Mouse (Mus musculus) stomach, embryonic 14.5 days (tissue): ENCODE results near the gene Llph. TPM values are rescaled to one million over a fixed set of nuclear protein-coding genes. Genes with fewer than 3 reads are reported as not detected.
"Not testable (repeated sequence)": the region's sequence is repeated elsewhere in the genome, so short reads cannot be mapped to it uniquely, and the experiment has no call there.

Experiments
- ATAC-seq: fragments of 200-750 bp; cut with Nextera tagmentation; 2 replicates; pipeline ENCODE4 v1.8.0; 2017; ENCODE audit warnings: low read depth, moderate TSS enrichment; ENCODE audit not compliant: insufficient number of reproducible peaks, insufficient read depth, low FRiP score
- H3K27ac ChIP-seq: fragments of 300-500 bp; sonication (generic); 2 replicates; pipeline ENCODE4 v1.5.1; 2014; ENCODE audit warnings: mild to moderate bottlenecking, low read length, moderate library complexity, mixed read lengths
- H3K27me3 ChIP-seq: fragments of 300-500 bp; sonication (generic); 2 replicates; pipeline ENCODE4 v1.6.1; 2014; ENCODE audit warnings: low read length, control low read depth, mixed read lengths; ENCODE audit not compliant: control insufficient read depth, insufficient read depth
- H3K36me3 ChIP-seq: fragments of 300-500 bp; sonication (generic); 2 replicates; pipeline ENCODE4 v1.6.1; 2014; ENCODE audit warnings: mild to moderate bottlenecking, control low read depth, low read length, moderate library complexity, mixed read lengths; ENCODE audit not compliant: control insufficient read depth, insufficient read depth
- H3K4me1 ChIP-seq: fragments of 300-500 bp; sonication (generic); 2 replicates; pipeline ENCODE4 v1.6.1; 2014; ENCODE audit warnings: low read length, control low read depth, mixed read lengths; ENCODE audit not compliant: control insufficient read depth, insufficient read depth
- H3K4me2 ChIP-seq: fragments of 300-500 bp; sonication (generic); replicated peaks from 2 replicates; pipeline ENCODE4 v1.6.1; 2014; ENCODE audit warnings: low read depth, low read length, control low read depth
- H3K4me3 ChIP-seq: fragments of 300-500 bp; sonication (generic); 2 replicates; pipeline ENCODE4 v1.5.1; 2014; ENCODE audit warnings: low read depth, low read length, control low read depth
- H3K9ac ChIP-seq: fragments of 300-500 bp; sonication (generic); replicated peaks from 2 replicates; pipeline ENCODE4 v1.6.1; 2014; ENCODE audit warnings: low read depth, mild to moderate bottlenecking, control low read depth, low read length, moderate library complexity, mixed read lengths
- H3K9me3 ChIP-seq: fragments of 300-500 bp; sonication (generic); 2 replicates; pipeline ENCODE4 v1.6.1; 2016; ENCODE audit warnings: low read depth, low read length, control low read depth; ENCODE audit not compliant: control insufficient read depth
- WGBS: fragments of 180-500 bp; shearing (Covaris S2); extraction: QIAGEN DNeasy Blood & Tissue Kit; methylation state at CpG from one replicate; pipeline ENCODE4 v1.1.7; 2014; 5-methylcytosine and 5-hydroxymethylcytosine counted together
- polyA plus RNA-seq: library from polyadenylated mRNA; unstranded; fragments of >200 nt; fragmentation: Nextera tagmentation; extraction: Ambion mirVana; gene quantifications from 2 replicates; pipeline ENCODE4 v1.2.1, GENCODE M21; 2014

Gene Llph
- polyA plus RNA-seq, 1 experiment from 2014 or later = 59.2 TPM

DNA sequence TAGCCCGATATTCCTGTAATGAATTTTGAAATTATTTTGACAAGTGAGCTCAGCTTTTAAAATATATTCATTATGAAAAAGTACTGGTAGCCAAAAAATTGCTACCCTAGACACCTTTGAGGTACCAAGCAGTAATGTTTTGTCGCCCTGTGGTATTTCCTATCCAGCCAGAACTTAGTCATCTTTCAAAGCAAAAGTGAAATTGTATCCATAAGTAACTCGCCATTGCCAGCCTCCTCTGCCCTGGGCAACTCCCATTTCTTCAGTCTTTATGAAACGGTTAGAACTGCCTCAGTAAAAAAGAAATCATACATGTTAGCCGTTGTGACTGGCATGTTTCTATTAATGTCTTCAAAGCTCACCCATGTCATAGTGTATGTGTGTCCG, 17.3 kb upstream of the Llph start:
- Histone ChIP-seq H3K4me2 (peak overlapping the region; percentile 75), H3K9me3 (peaks cover 5% of the 10 kb centered on the region; the same call in 1 of the 2 replicates), H3K9ac (peak overlapping the region; percentile 60; the same call in 1 of the 2 replicates), H3K4me3 (peak overlapping the region; percentile 97), H3K27ac (no peak overlapping the region), H3K4me1 (peaks cover 2% of the 10 kb centered on the region; the same call in 1 of the 2 replicates), H3K27me3 (no peaks in the 10 kb centered on the region), H3K36me3 (no peaks in the 10 kb centered on the region)
- no peak for ATAC-seq
- WGBS = 61% methylated on average over 6 of the region's 6 CpGs

DNA sequence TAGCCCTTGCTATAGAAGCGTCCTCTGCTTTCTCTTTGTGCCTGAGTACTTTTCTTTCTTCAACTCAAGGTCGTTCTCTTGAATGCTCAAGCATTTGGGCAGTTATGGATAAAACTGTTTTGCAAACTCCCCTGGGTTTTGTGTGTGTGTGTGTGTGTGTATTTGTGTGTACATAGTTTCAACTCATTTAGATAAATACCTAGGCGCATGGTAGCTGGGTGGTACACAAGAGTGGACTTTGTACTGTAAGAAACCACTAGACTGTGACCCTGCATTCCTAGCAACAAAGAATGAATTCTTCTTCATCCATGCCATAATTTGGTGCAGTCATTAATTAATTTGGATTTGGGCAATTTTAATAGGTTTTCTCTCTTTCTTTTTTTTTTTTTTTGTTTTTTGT, 16.8 kb upstream of the Llph start:
- H3K9ac ChIP-seq = no peak overlapping the region
- no peaks in the 10 kb centered on the region for H3K36me3 ChIP-seq
- H3K27me3 ChIP-seq = no peaks in the 10 kb centered on the region
- H3K27ac ChIP-seq = no peak overlapping the region
- peaks cover 5% of the 10 kb centered on the region; the same call in 1 of the 2 replicates for H3K9me3 ChIP-seq
- peak overlapping the region; percentile 97; the same call in 1 of the 2 replicates for H3K4me3 ChIP-seq
- H3K4me1 ChIP-seq = peaks cover 2% of the 10 kb centered on the region; the same call in 1 of the 2 replicates
- H3K4me2 ChIP-seq = peak overlapping the region; percentile 75
- 78% methylated on average over 3 of the region's 3 CpGs for WGBS
- ATAC-seq = no peak

DNA sequence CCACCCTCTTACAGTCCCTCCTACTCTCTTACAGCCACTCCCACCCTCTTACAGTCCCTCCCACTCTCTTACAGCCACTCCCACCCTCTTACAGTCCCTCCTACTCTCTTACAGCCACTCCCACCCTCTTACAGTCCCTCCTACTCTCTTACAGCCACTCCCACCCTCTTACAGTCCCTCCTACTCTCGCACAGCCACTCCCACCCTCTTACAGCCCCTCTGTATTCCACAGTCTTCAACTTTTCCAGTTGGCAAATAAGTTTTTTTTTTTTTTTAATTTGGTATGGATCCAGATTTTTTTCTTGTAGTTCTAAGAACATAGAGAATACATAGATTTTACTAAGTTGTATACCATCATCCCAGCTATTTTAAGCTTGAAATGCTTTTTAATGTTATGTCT, 9.8 kb upstream of the Llph start:
- not testable (repeated sequence) for H3K4me1 ChIP-seq, ATAC-seq, H3K9me3 ChIP-seq, H3K27me3 ChIP-seq, H3K4me3 ChIP-seq, H3K36me3 ChIP-seq, H3K4me2 ChIP-seq, H3K9ac ChIP-seq, H3K27ac ChIP-seq
- WGBS = 81% methylated on average over 1 of the region's 1 CpGs

DNA sequence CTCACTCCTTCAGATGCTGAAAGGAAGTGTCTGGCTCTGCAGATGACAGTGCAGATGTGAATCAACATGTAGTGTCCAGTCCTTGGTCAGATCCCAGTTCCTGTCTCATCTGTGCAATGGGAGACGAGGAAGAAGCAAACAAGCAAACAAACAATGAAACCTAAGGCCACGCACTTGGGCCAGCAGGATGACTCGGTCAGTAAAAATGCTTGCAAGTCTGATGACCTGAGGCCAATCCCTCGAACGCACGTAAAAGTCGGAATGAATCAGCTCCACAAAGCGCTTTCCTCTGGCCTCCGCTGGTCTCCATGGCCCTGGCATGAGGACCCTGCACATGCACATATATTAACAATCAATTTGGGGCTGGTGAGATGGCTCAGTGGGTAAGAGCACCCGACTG, 7.9 kb upstream of the Llph start:
- Histone ChIP-seq H3K9me3 (no peaks in the 10 kb centered on the region), H3K27ac (no peak overlapping the region), H3K4me2 (no peak overlapping the region), H3K36me3 (peaks cover 5% of the 10 kb centered on the region; the same call in 1 of the 2 replicates), H3K4me1 (no peaks in the 10 kb centered on the region), H3K27me3 (no peaks in the 10 kb centered on the region), H3K4me3 (no peak overlapping the region), H3K9ac (no peak overlapping the region)
- 91% methylated on average over 10 of the region's 10 CpGs for whole genome bisulfite sequencing
- no peak for ATAC-seq

DNA sequence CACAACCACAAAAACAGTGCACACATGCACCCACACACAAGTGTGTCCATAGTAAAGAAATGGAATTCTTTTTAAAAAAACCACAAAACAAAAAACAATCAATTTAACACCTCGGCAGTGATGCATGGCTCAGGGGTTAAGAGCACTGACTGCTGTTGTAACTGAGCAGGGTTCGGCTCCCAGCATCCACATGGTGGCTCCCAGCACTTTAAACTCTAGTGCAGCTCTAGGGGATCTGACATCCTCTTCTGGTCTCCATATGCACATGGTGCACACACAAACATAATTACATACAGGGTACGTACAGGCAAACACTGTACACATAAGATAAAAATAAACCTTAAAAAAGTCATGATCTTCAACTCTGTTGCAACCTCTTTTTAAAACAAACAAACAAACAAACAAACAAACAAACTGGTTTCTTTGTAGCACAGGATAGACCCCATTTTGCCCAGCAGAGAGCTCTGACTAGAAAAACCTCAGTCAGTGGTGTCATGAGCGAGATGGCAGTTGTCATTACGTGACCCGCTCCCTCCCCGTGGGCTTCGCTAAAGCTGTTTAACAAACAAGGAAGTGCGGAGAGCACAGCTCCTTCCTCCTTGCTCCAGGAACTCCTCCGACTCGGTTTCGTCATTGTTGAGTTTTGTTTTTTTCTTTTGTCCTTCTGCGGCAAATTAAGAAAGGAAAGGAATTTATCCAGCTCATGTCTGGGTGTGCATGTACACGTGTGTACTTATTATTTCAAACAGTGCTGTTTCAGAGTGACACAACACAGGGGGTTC, 7.1 kb upstream of the Llph start:
- H3K4me1 ChIP-seq = no peaks in the 10 kb centered on the region
- peaks cover 5% of the 10 kb centered on the region; the same call in 1 of the 2 replicates for H3K36me3 ChIP-seq
- ATAC-seq = no peak
- no peak overlapping the region for H3K4me2 ChIP-seq
- H3K4me3 ChIP-seq = no peak overlapping the region
- H3K9ac ChIP-seq = no peak overlapping the region
- H3K27me3 ChIP-seq = no peaks in the 10 kb centered on the region
- H3K27ac ChIP-seq = no peak overlapping the region
- 77% methylated on average over 14 of the region's 14 CpGs for WGBS
- no peaks in the 10 kb centered on the region for H3K9me3 ChIP-seq

DNA sequence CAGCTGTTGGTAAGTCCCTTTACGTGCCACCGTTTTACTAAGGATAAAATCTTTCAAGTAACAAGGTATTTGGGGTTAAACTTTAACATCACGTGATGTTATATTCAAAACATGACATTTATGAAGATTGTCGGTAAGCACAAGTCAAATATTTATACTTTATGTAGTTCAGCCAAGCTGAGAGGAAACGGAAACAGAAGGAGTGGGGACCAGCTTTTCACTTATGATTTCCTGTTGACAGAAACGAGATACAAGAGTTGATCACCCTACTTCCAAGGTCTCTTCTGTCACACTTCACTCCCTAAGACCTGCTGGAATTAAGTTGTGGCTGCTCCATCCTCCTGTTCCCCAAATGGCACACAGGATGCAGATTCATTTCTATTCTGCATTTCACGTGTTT, 6.1 kb upstream of the Llph start:
- peaks cover 5% of the 10 kb centered on the region; the same call in 1 of the 2 replicates for H3K36me3 ChIP-seq
- no peak overlapping the region for H3K9ac ChIP-seq
- no peaks in the 10 kb centered on the region for H3K27me3 ChIP-seq
- H3K4me3 ChIP-seq = no peak overlapping the region
- H3K27ac ChIP-seq = no peak overlapping the region
- 58% methylated on average over 7 of the region's 7 CpGs for WGBS
- no peaks in the 10 kb centered on the region for H3K4me1 ChIP-seq
- H3K4me2 ChIP-seq = no peak overlapping the region
- no peaks in the 10 kb centered on the region for H3K9me3 ChIP-seq
- no peak for ATAC-seq

DNA sequence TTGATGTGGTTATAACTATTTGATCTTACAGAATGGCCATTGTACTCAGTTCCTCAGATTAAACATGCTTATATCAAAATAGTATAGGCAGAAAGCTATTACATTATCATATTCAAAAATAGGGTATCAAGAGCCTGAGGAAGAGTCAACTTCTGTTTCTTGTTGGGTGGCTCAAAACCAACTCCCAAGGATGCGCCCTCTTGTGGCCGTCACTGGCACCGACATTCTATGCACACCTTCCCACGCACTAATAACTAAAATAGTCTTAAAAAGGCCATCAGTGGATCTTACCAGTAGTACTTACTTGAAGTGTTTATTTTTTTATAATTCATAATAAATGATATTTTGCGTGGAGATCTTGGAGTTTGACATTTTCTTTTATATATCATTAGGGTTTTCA, 4.8 kb downstream of the Llph start:
- Histone ChIP-seq H3K9me3 (no peaks in the 10 kb centered on the region), H3K4me1 (peaks cover 10% of the 10 kb centered on the region; the same call in 1 of the 2 replicates), H3K9ac (no peak overlapping the region), H3K4me3 (no peak overlapping the region), H3K4me2 (no peak overlapping the region), H3K27ac (no peak overlapping the region), H3K27me3 (no peaks in the 10 kb centered on the region), H3K36me3 (peaks cover 10% of the 10 kb centered on the region)
- 35% methylated on average over 5 of the region's 5 CpGs for WGBS
- ATAC-seq = no peak

DNA sequence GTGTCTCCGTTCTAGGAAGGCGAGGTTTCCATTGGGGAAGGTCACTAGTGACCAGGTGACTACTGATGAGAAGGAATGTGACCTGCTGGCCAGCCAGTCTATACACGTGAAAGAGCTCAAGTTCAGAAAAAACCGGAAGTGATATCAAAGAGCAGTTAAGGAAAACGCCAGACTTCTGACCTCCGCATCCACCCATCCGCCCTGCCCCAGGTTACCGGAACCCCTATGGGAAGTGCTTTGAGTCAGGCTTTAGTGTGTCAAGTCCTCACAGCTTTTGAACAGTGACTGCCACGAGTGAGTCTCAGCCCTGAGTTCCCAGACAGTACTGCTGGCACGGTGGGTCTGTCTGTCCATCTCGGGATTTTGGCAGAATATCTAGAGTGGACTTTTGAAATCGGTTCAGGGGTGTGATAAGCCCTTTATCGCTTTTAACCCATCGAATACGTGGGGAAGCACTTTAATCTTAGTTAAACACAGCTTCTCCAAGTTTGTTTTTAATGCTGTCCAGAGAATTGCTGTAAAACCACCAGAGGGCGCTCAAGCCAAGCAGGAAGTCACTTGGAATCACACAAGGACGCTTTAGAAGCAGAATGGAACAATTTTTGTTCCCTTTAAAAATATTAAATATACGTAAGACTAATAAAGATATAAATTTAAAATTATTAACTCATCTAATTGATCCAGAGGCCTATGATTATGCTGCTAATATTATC, 6.9 kb downstream of the Llph start:
- H3K4me2 ChIP-seq = peak overlapping the region; percentile 23; the same call in 1 of the 2 replicates
- no peak overlapping the region for H3K9ac ChIP-seq
- H3K9me3 ChIP-seq = no peaks in the 10 kb centered on the region
- no peaks in the 10 kb centered on the region for H3K27me3 ChIP-seq
- H3K27ac ChIP-seq = no peak overlapping the region
- peak; percentile 38; the same call in 1 of the 2 replicates for ATAC-seq
- peaks cover 10% of the 10 kb centered on the region for H3K36me3 ChIP-seq
- no peak overlapping the region for H3K4me3 ChIP-seq
- WGBS = 27% methylated on average over 18 of the region's 18 CpGs
- H3K4me1 ChIP-seq = no peaks in the 10 kb centered on the region
